Mouse (Mus musculus): ENCODE data around the gene Thada.

GRCm38 (mm10) chr17:84365791-84366301 is 100.2 kb downstream of the Thada start:
- no peak for TF ChIP-seq EP300 (IDR thresholded peaks at IDR 0.05; ENCODE audit: low read length)
- no peak for TF ChIP-seq SIN3A (IDR thresholded peaks at IDR 0.05; ENCODE audit: low read length)
- TF ChIP-seq ELF1 (IDR thresholded peaks at IDR 0.05; ENCODE audit: low read depth, low read length): no peak
- no peak for TF ChIP-seq ZKSCAN1 (IDR thresholded peaks at IDR 0.05; ENCODE audit: borderline replicate concordance, low read depth, low read length)
- TF ChIP-seq MAX (IDR thresholded peaks at IDR 0.05; ENCODE audit: low read length): no peak
- no peak for TF ChIP-seq SMC3 (IDR thresholded peaks at IDR 0.05; ENCODE audit: low read depth, low read length)
- TF ChIP-seq TBP (conservative IDR thresholded peaks at IDR 0.05; ENCODE audit: low read depth, low read length): no peak
- no peak for TF ChIP-seq HCFC1 (IDR thresholded peaks at IDR 0.05; ENCODE audit: low read depth, low read length)
- no peak for TF ChIP-seq ZNF384 (IDR thresholded peaks at IDR 0.05; ENCODE audit: low read depth, low read length)
- no peak for TF ChIP-seq TCF12 (IDR thresholded peaks at IDR 0.05; ENCODE audit: low read depth, low read length)
- no peak for TF ChIP-seq POLR2A (IDR thresholded peaks at IDR 0.05; ENCODE audit: low read depth, low read length)

Data from CH12.LX (cell line).